Mouse (Mus musculus): ENCODE data around the gene Trub1. TPM values are rescaled to one million over a fixed set of nuclear protein-coding genes. Genes with fewer than 3 reads are reported as not detected.

Trub1 gene
- polyA plus RNA-seq, 1 experiment = 2.7 TPM

DNA sequence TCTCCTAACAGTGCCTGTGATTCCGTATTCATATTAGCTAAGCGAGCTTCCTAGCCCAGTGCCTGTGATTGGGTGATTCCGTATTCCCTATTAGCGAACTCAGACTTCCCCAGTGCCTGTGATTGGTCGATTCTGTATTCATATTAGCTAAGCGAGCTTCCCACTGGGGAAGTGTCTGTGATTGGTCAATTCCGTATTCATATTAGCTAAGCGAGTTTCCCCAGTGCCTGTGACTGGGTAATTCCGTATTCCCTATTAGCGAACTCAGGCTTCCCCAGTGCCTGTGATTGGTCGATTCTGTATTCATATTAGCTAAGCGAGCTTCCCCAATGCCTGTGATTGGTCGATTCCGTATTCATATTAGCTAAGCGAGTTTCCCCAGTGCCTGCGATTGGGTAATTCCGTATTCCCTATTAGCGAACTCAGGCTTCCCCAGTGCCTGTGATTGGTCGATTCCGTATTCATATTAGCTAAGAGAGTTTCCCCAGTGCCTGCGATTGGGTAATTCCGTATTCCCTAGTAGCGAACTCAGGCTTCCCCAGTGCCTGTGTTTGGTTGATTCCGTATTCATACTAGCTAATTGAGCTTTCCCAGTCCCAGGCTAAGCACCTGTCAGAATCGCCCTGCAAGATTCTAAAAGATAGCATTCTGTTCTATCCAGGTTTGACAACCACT is 2.7 kb downstream of the Trub1 start:
- WGBS = 95% methylated on average over 25 of the region's 25 CpGs
- Histone ChIP-seq H3K27me3 (ENCODE audit: control insufficient read depth, insufficient read depth, low read length) (no peaks in the 10 kb centered on the region), H3K27ac (ENCODE audit: insufficient read depth, low read length) (no peak overlapping the region), H3K36me3 (ENCODE audit: control insufficient read depth, insufficient read depth, low read length) (no peaks in the 10 kb centered on the region), H3K4me3 (ENCODE audit: extremely low read depth, insufficient read depth, insufficient read length) (no peak overlapping the region), H3K4me1 (ENCODE audit: control insufficient read depth, insufficient read depth, insufficient read length) (no peaks in the 10 kb centered on the region; the same call in 1 of the 2 replicates)
- TF ChIP-seq CTCF (IDR thresholded peaks at IDR 0.05; ENCODE audit: extremely low read depth, insufficient read depth, insufficient read length, insufficient replicate concordance) (no peak), POLR2A (IDR thresholded peaks at IDR 0.05; ENCODE audit: low read depth, low read length) (no peak)
- DNase-seq (ENCODE audit: low read depth in 1 of 2, low spot score in 2 of 2) = no peak

DNA sequence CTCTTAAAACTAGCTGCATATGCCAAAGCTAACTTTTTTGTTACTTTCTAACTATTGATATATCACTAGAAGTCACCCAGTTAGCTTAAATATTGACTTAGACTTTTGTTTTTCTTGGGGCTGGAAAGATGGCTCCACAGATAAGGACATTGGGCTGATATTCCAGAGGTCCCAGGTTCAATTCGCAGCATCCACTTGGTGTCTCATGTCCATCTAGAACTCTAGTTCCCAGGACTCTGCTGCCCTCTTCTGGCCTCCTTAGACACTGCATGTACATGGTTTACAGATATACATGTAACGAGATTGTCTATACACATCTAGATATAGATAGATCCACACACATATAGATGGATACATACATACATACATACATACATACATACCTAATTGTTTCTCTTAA is 4.4 kb downstream of the Trub1 start:
- peak; percentile 25 to 65 for DNase-seq (ENCODE audit: low read depth in 1 of 2, low spot score in 2 of 2)
- 76% methylated on average over 2 of the region's 2 CpGs for WGBS

DNA sequence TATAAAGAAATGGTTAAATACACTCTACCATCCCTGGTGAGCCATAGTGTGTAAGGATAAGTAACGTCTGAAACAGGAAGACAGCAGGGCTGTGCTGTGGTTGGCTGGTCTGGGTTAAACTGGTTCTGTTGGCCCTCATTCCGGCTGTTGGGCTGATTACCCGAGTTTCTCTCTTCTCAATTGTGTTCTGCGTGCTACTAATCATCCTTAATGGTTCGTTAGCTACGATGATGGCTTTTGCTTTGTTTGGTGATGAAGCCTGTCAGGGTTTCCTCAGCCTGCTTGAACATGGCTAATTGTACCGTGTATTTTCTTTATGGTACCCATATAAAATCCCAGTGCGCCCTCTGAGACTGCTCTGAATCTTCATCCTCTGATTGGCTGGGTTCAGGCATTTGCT is 11.0 kb downstream of the Trub1 start:
- H3K4me1 ChIP-seq (ENCODE audit: control insufficient read depth, insufficient read depth, insufficient read length) = no peaks in the 10 kb centered on the region
- H3K36me3 ChIP-seq (ENCODE audit: control insufficient read depth, insufficient read depth, low read length) = 0 out of 2 replicates have a peak, but pooled peaks cover 2% of the 10 kb centered on the region
- TF ChIP-seq CTCF (IDR thresholded peaks at IDR 0.05; ENCODE audit: extremely low read depth, insufficient read depth, insufficient read length, insufficient replicate concordance) (no peak), POLR2A (IDR thresholded peaks at IDR 0.05; ENCODE audit: low read depth, low read length) (no peak)
- WGBS = 93% methylated on average over 8 of the region's 8 CpGs
- H3K4me3 ChIP-seq (ENCODE audit: extremely low read depth, insufficient read depth, insufficient read length) = no peak overlapping the region
- no peaks in the 10 kb centered on the region for H3K27me3 ChIP-seq (ENCODE audit: control insufficient read depth, insufficient read depth, low read length)
- DNase-seq (ENCODE audit: low read depth in 1 of 2, low spot score in 2 of 2) = no peak
- no peak overlapping the region for H3K27ac ChIP-seq (ENCODE audit: insufficient read depth, low read length)

More for the DNA sequence above, 4.4 kb downstream of the Trub1 start:
- Histone ChIP-seq H3K4me3 (ENCODE audit: extremely low read depth, insufficient read depth, insufficient read length) (no peak overlapping the region), H3K27me3 (ENCODE audit: control insufficient read depth, insufficient read depth, low read length) (no peaks in the 10 kb centered on the region), H3K4me1 (ENCODE audit: control insufficient read depth, insufficient read depth, insufficient read length) (no peaks in the 10 kb centered on the region; the same call in 1 of the 2 replicates), H3K27ac (ENCODE audit: insufficient read depth, low read length) (no peak overlapping the region), H3K36me3 (ENCODE audit: control insufficient read depth, insufficient read depth, low read length) (no peaks in the 10 kb centered on the region)
- TF ChIP-seq CTCF (IDR thresholded peaks at IDR 0.05; ENCODE audit: extremely low read depth, insufficient read depth, insufficient read length, insufficient replicate concordance) (peak; percentile 34; the same call in 1 of the 2 replicates), POLR2A (IDR thresholded peaks at IDR 0.05; ENCODE audit: low read depth, low read length) (no peak)

DNA sequence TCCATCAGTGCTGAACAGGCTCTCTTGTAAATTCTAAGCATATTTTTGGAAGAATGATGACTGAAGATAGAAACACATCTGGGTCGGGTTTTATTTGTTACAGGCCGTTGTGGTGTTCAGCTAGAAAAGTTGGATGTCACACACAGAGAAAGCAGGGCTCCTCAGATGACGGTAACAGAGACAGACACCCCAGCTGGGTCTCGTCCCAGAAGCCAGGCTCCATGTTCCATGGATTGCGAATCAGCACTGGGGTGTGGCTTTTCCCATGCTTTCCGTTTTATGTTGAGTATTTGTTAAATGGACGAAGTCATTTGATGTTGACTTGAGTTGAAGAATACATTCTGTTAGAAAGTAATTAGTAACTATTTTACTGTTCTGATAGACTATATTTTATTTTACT is 13.0 kb downstream of the Trub1 start:
- Histone ChIP-seq H3K4me3 (ENCODE audit: extremely low read depth, insufficient read depth, insufficient read length) (no peak overlapping the region), H3K27me3 (ENCODE audit: control insufficient read depth, insufficient read depth, low read length) (no peaks in the 10 kb centered on the region), H3K36me3 (ENCODE audit: control insufficient read depth, insufficient read depth, low read length) (peaks cover 3% of the 10 kb centered on the region; the same call in 1 of the 2 replicates), H3K27ac (ENCODE audit: insufficient read depth, low read length) (no peak overlapping the region), H3K4me1 (ENCODE audit: control insufficient read depth, insufficient read depth, insufficient read length) (no peaks in the 10 kb centered on the region)
- TF ChIP-seq CTCF (IDR thresholded peaks at IDR 0.05; ENCODE audit: extremely low read depth, insufficient read depth, insufficient read length, insufficient replicate concordance) (no peak), POLR2A (IDR thresholded peaks at IDR 0.05; ENCODE audit: low read depth, low read length) (no peak)
- DNase-seq (ENCODE audit: low read depth in 1 of 2, low spot score in 2 of 2) = no peak
- 94% methylated on average over 7 of the region's 7 CpGs for WGBS

DNA sequence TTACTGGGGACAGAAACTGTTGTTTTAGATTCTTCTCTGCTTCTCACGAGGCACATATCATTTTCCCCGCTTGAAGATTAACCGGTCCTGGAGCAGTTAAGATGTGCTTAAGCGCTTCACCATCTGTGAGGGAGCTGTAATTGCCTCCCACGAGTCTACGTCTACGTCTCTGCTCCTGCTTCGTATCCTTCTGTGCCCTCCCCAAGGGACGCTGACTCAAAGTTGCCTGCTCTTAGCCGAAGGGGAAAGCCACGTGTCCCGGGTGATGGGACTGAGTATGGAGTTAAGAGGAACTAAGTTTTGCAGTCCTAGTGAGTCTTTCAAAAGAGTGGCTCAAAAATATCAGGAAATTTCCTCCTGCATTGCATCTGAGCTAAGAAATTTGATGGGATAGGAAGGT is 18.3 kb downstream of the Trub1 start:
- 92% methylated on average over 12 of the region's 12 CpGs for WGBS
- H3K4me1 ChIP-seq (ENCODE audit: control insufficient read depth, insufficient read depth, insufficient read length) = no peaks in the 10 kb centered on the region
- no peak for DNase-seq (ENCODE audit: low read depth in 1 of 2, low spot score in 2 of 2)
- TF ChIP-seq POLR2A (IDR thresholded peaks at IDR 0.05; ENCODE audit: low read depth, low read length) (no peak), CTCF (IDR thresholded peaks at IDR 0.05; ENCODE audit: extremely low read depth, insufficient read depth, insufficient read length, insufficient replicate concordance) (no peak)
- no peaks in the 10 kb centered on the region for H3K27me3 ChIP-seq (ENCODE audit: control insufficient read depth, insufficient read depth, low read length)
- no peak overlapping the region for H3K4me3 ChIP-seq (ENCODE audit: extremely low read depth, insufficient read depth, insufficient read length)
- no peak overlapping the region for H3K27ac ChIP-seq (ENCODE audit: insufficient read depth, low read length)
- peaks cover 3% of the 10 kb centered on the region; the same call in 1 of the 2 replicates for H3K36me3 ChIP-seq (ENCODE audit: control insufficient read depth, insufficient read depth, low read length)

DNA sequence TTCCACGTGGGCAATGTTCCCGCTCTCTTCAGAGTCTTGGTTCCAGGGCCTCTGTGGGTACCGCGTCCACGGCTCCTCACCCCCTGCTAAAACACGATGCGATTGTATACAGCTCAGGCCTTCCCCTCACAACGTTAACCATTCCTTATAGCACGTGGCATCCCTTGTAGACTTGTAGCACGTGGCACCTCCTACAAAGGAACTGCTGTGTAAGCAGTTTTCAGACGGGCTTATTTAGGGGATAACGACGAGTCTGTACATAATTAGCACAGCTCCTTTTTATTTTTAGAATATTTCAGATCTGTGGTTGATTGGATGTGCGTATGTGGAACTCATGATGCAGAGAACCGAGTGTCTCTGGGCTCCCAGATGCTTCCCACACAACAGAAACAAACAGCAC is 19.5 kb downstream of the Trub1 start:
- H3K27ac ChIP-seq (ENCODE audit: insufficient read depth, low read length) = no peak overlapping the region
- peaks cover 3% of the 10 kb centered on the region; the same call in 1 of the 2 replicates for H3K36me3 ChIP-seq (ENCODE audit: control insufficient read depth, insufficient read depth, low read length)
- no peak for DNase-seq (ENCODE audit: low read depth in 1 of 2, low spot score in 2 of 2)
- H3K4me3 ChIP-seq (ENCODE audit: extremely low read depth, insufficient read depth, insufficient read length) = no peak overlapping the region
- H3K27me3 ChIP-seq (ENCODE audit: control insufficient read depth, insufficient read depth, low read length) = no peaks in the 10 kb centered on the region
- 88% methylated on average over 15 of the region's 15 CpGs for WGBS
- no peaks in the 10 kb centered on the region for H3K4me1 ChIP-seq (ENCODE audit: control insufficient read depth, insufficient read depth, insufficient read length)
- TF ChIP-seq POLR2A (IDR thresholded peaks at IDR 0.05; ENCODE audit: low read depth, low read length) = no peak
- no peak for TF ChIP-seq CTCF (IDR thresholded peaks at IDR 0.05; ENCODE audit: extremely low read depth, insufficient read depth, insufficient read length, insufficient replicate concordance)

DNA sequence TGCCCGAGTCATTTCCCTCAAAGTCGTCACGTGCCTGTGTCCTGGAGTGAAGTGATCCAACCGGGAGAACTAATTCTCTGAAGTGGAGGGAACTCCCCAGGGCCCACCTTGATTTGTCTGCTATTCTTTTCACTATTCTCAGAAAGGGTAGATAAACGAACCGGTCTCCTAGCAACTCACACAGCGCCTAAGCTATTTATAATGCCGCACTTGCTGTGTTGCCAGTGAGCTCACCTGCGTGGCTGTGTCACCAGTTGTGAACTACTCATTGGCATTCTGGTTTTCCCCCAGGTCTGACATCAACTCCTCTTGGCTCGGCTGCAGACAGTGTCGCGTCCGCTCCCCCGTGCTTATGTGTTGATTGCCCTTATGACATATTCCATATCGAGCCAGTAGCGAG is 20.6 kb downstream of the Trub1 start:
- H3K4me3 ChIP-seq (ENCODE audit: extremely low read depth, insufficient read depth, insufficient read length) = no peak overlapping the region
- TF ChIP-seq CTCF (IDR thresholded peaks at IDR 0.05; ENCODE audit: extremely low read depth, insufficient read depth, insufficient read length, insufficient replicate concordance) (no peak), POLR2A (IDR thresholded peaks at IDR 0.05; ENCODE audit: low read depth, low read length) (no peak)
- 91% methylated on average over 16 of the region's 16 CpGs for WGBS
- H3K27me3 ChIP-seq (ENCODE audit: control insufficient read depth, insufficient read depth, low read length) = no peaks in the 10 kb centered on the region
- no peak overlapping the region for H3K27ac ChIP-seq (ENCODE audit: insufficient read depth, low read length)
- no peak for DNase-seq (ENCODE audit: low read depth in 1 of 2, low spot score in 2 of 2)
- H3K36me3 ChIP-seq (ENCODE audit: control insufficient read depth, insufficient read depth, low read length) = peaks cover 3% of the 10 kb centered on the region; the same call in 1 of the 2 replicates
- H3K4me1 ChIP-seq (ENCODE audit: control insufficient read depth, insufficient read depth, insufficient read length) = no peaks in the 10 kb centered on the region
